Mouse (Mus musculus): ENCODE measurements at regions not wholly inside any gene's neighbourhood (a gene's known extent, or its start where the extent isn't known, plus 50 kb on each side); places are given as distances from the start of the nearest gene placed in this dataset.

DNA sequence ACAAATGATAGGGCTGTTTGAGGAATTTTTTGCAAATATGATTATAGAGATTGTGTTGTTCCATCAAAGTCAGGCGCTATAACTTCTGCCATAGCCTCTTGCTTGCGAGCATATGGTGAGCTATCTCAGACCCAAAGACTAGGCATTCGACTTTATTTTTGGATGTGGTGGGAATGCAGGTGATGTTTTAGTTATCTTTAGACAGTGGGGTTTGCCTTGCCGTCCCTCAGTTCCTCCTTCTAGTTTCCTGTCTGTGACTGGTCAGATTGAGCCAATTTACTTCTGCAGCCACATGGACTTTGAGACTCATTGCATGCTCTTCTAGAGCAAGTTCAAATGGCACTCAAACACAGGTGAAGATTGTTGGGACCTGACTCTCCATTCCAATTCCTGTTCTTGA is 193.0 kb upstream of the Il12b start:
- TF ChIP-seq CTCF (IDR thresholded peaks at IDR 0.05; ENCODE audit: low read depth) (no peak), EP300 (optimal IDR thresholded peaks at IDR 0.05) (no peak)
